Mouse (Mus musculus): ENCODE measurements around the gene Trmu. TPM values are rescaled to one million over a fixed set of nuclear protein-coding genes. Genes with fewer than 3 reads are reported as not detected.
A peak's percentile ranks its signal among the peaks of the same experiment; 100 is the strongest.

The Trmu gene
- polyA plus RNA-seq, 1 experiment from 2014 or later = 29.5 TPM

DNA sequence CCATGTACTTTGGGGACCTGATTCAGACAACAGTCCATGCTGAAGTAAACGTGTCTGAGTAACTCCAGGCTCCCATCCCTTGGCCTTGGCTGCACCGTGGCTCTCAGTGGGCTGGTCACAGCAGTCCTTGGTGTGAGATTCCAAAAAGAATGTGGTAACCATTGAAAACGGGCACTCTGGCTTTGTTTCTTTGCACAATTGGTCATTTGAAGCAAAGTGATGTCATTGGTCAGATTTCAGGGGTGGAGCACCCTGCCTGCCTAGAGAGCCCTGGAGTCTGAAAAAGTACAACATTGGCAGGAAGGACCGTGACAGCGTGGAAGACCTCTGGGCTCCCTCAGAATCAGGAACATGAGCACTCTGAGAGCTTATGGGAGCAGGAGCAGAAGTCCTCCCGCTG lies 20.3 kb downstream of the Trmu start:
- WGBS = 74% methylated on average over 6 of the region's 6 CpGs
- H3K9me3 ChIP-seq (replicated peaks) = no peaks in the 10 kb centered on the region
- no peak overlapping the region for H3K9ac ChIP-seq
- H3K4me1 ChIP-seq (replicated peaks) = no peaks in the 10 kb centered on the region
- no peak overlapping the region for H3K4me3 ChIP-seq
- no peak for ATAC-seq (replicated peaks; ENCODE audit: insufficient number of reproducible peaks, insufficient read depth, low FRiP score, low read depth)
- H3K36me3 ChIP-seq = peaks cover 36% of the 10 kb centered on the region
- H3K4me2 ChIP-seq = no peak overlapping the region
- no peaks in the 10 kb centered on the region for H3K27me3 ChIP-seq
- H3K27ac ChIP-seq = no peak overlapping the region

GRCm38 (mm10) chr15:85900318-85900717 lies 21.2 kb downstream of the Trmu start:
- H3K4me1 ChIP-seq (replicated peaks) = no peaks in the 10 kb centered on the region
- 89% methylated on average over 8 of the region's 8 CpGs for WGBS
- peaks cover 29% of the 10 kb centered on the region for H3K36me3 ChIP-seq
- H3K4me2 ChIP-seq = no peak overlapping the region
- no peak overlapping the region for H3K4me3 ChIP-seq
- H3K9me3 ChIP-seq (replicated peaks) = no peaks in the 10 kb centered on the region
- ATAC-seq (replicated peaks; ENCODE audit: insufficient number of reproducible peaks, insufficient read depth, low FRiP score, low read depth) = no peak
- H3K9ac ChIP-seq = no peak overlapping the region
- H3K27ac ChIP-seq = no peak overlapping the region
- H3K27me3 ChIP-seq = no peaks in the 10 kb centered on the region

DNA sequence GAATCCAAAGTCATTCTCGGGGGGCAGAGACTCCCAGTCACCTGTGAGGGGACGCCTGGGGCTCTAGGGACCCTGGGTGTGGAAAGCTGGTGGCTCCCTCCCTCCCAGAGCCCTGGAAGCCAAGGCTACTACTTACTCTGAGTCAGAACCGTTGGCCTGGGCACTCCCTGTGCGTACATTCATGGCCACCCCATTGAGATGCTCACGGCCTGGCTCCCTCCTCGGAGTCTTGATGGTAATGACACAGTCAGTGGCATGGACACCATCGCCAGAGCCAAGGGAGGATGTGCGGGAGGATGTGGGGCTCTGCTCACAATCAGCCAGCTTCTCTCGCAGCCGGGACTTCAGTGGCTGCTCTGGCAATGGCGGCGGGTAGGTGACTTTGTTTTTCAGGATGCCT lies 21.7 kb downstream of the Trmu start:
- no peak overlapping the region for H3K4me2 ChIP-seq
- no peaks in the 10 kb centered on the region for H3K9me3 ChIP-seq (replicated peaks)
- no peak for ATAC-seq (replicated peaks; ENCODE audit: insufficient number of reproducible peaks, insufficient read depth, low FRiP score, low read depth)
- no peak overlapping the region for H3K9ac ChIP-seq
- no peak overlapping the region for H3K27ac ChIP-seq
- H3K4me3 ChIP-seq = no peak overlapping the region
- no peaks in the 10 kb centered on the region for H3K27me3 ChIP-seq
- 71% methylated on average over 12 of the region's 12 CpGs for WGBS
- H3K36me3 ChIP-seq = peaks cover 29% of the 10 kb centered on the region
- H3K4me1 ChIP-seq (replicated peaks) = no peaks in the 10 kb centered on the region

DNA sequence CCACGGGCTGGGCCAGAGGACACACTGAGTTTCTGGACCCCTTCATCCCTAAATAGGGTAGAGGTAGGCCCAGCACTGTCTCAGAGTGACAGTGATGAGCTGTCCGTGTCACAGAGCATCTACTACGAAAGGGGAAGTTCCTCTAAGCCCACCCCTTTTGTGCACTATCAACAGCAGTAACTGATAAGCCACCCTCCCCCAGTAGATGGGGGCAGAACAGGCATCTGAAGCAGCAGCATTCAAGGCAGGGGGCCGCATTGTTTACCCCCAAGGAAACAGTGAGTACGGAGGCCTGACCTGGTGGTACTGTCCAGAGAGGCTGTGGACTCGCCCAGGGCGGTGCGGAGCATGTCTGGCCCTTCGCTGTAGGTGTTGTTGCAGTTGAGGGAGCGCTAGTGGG lies 23.4 kb downstream of the Trmu start:
- WGBS = 57% methylated on average over 10 of the region's 10 CpGs
- Histone ChIP-seq H3K4me3 (no peak overlapping the region), H3K9ac (no peak overlapping the region), H3K36me3 (peaks cover 20% of the 10 kb centered on the region), H3K9me3 (replicated peaks) (no peaks in the 10 kb centered on the region), H3K27me3 (no peaks in the 10 kb centered on the region), H3K4me2 (no peak overlapping the region), H3K27ac (no peak overlapping the region), H3K4me1 (replicated peaks) (no peaks in the 10 kb centered on the region)
- no peak for ATAC-seq (replicated peaks; ENCODE audit: insufficient number of reproducible peaks, insufficient read depth, low FRiP score, low read depth)

GRCm38 (mm10) chr15:85903826-85904225 lies 24.7 kb downstream of the Trmu start:
- no peak overlapping the region for H3K27ac ChIP-seq
- WGBS = 62% methylated on average over 8 of the region's 8 CpGs
- no peaks in the 10 kb centered on the region for H3K27me3 ChIP-seq
- H3K4me1 ChIP-seq (replicated peaks) = no peaks in the 10 kb centered on the region
- no peak for ATAC-seq (replicated peaks; ENCODE audit: insufficient number of reproducible peaks, insufficient read depth, low FRiP score, low read depth)
- H3K4me2 ChIP-seq = no peak overlapping the region
- no peaks in the 10 kb centered on the region for H3K9me3 ChIP-seq (replicated peaks)
- H3K4me3 ChIP-seq = no peak overlapping the region
- 0 out of 2 replicates have a peak, but pooled peaks cover 7% of the 10 kb centered on the region for H3K36me3 ChIP-seq
- H3K9ac ChIP-seq = no peak overlapping the region

- no peaks in the 10 kb centered on the region for H3K27me3 ChIP-seq
- no peaks in the 10 kb centered on the region for H3K36me3 ChIP-seq
- peaks cover 14% of the 10 kb centered on the region for H3K4me1 ChIP-seq (replicated peaks)
- H3K27ac ChIP-seq = no peak overlapping the region
- H3K4me3 ChIP-seq = no peak overlapping the region
- H3K9me3 ChIP-seq (replicated peaks) = no peaks in the 10 kb centered on the region
- no peak overlapping the region for H3K4me2 ChIP-seq
- WGBS = 84% methylated on average over 7 of the region's 7 CpGs
- no peak for ATAC-seq (replicated peaks; ENCODE audit: insufficient number of reproducible peaks, insufficient read depth, low FRiP score, low read depth)
- no peak overlapping the region for H3K9ac ChIP-seq
Measured at GRCm38 (mm10) chr15:85908660-85909491, 29.8 kb downstream of the Trmu start.

GRCm38 (mm10) chr15:85909492-85909829 lies 30.3 kb downstream of the Trmu start:
- Histone ChIP-seq H3K27me3 (no peaks in the 10 kb centered on the region), H3K36me3 (no peaks in the 10 kb centered on the region), H3K4me2 (no peak overlapping the region), H3K9me3 (replicated peaks) (no peaks in the 10 kb centered on the region), H3K4me3 (no peak overlapping the region), H3K4me1 (replicated peaks) (peaks cover 14% of the 10 kb centered on the region), H3K27ac (peak overlapping the region; percentile 24; the same call in 1 of the 2 replicates), H3K9ac (no peak overlapping the region)
- no peak for ATAC-seq (replicated peaks; ENCODE audit: insufficient number of reproducible peaks, insufficient read depth, low FRiP score, low read depth)
- 56% methylated on average over 3 of the region's 3 CpGs for WGBS

DNA sequence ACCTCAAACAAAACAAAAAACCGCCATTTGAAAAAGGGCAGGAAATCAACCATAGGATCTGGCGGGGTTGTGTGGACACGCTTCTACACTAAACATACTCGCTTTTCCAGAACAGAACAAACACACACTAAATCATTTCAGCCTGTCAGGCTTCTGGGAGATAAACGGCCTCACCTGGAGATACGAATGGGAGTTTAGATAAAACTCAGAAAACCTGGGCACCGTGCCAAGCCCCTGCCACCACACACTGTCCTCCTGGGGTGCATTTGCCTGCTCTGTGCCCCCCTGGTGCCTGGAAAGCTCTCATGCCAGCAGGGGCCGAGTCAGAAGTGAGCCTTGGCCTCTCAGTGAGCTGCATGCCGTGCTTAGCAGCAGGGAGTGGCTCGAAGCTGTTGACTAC lies 30.8 kb downstream of the Trmu start:
- H3K4me3 ChIP-seq = no peak overlapping the region
- H3K4me1 ChIP-seq (replicated peaks) = peaks cover 14% of the 10 kb centered on the region
- no peak overlapping the region for H3K9ac ChIP-seq
- ATAC-seq (replicated peaks; ENCODE audit: insufficient number of reproducible peaks, insufficient read depth, low FRiP score, low read depth) = 0 out of 2 replicates have a peak, but pooled peaks have one; percentile 41
- H3K9me3 ChIP-seq (replicated peaks) = no peaks in the 10 kb centered on the region
- no peaks in the 10 kb centered on the region for H3K36me3 ChIP-seq
- H3K27ac ChIP-seq = 0 out of 2 replicates have a peak overlapping the region, but pooled peaks have one; percentile 24
- H3K4me2 ChIP-seq = no peak overlapping the region
- H3K27me3 ChIP-seq = no peaks in the 10 kb centered on the region
- 40% methylated on average over 10 of the region's 10 CpGs for WGBS

- peaks cover 14% of the 10 kb centered on the region for H3K4me1 ChIP-seq (replicated peaks)
- H3K27me3 ChIP-seq = no peaks in the 10 kb centered on the region
- H3K36me3 ChIP-seq = no peaks in the 10 kb centered on the region
- no peak overlapping the region for H3K4me3 ChIP-seq
- 20% methylated on average over 2 of the region's 2 CpGs for WGBS
- H3K4me2 ChIP-seq = no peak overlapping the region
- ATAC-seq (replicated peaks; ENCODE audit: insufficient number of reproducible peaks, insufficient read depth, low FRiP score, low read depth) = no peak
- H3K9me3 ChIP-seq (replicated peaks) = no peaks in the 10 kb centered on the region
- H3K9ac ChIP-seq = no peak overlapping the region
- H3K27ac ChIP-seq = no peak overlapping the region
Measured at GRCm38 (mm10) chr15:85913605-85914004, 34.5 kb downstream of the Trmu start.

DNA sequence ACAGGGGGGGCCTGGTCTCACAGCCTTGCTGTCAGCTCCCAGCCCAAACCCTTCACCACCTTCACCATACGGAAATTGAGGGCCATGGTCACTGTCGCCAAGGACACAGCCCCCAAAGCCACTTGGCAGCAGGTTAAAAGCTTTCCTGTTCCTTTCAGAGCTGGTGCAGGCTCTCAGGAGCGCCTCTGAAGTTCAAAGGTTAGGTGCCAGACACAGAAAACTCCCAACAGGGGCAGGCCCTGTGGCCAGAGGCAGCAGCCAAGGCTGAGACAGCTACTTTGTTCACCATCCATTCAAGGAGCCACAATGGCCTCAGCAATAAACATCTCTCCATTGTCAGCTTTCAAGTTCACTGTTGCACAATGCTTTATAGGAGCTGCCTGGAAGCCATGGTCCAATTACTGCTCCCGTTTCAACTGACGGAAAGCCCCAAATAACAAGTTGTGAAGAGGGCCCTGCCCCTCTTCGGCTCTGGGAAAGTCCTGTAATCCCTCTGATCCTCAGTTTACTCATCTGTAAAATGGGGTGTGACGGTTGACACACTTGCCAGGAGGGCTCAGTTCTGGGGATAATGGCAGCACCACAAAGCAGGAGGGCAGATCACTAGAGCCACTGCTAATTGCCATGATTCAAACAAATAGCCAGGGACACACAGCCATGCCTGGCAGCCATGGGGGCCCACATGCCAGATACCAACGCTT lies 40.2 kb downstream of the Trmu start:
- 68% methylated on average over 8 of the region's 8 CpGs for WGBS
- Histone ChIP-seq H3K9me3 (replicated peaks) (no peaks in the 10 kb centered on the region), H3K36me3 (no peaks in the 10 kb centered on the region), H3K27ac (no peak overlapping the region), H3K4me2 (no peak overlapping the region), H3K9ac (no peak overlapping the region), H3K4me1 (replicated peaks) (no peaks in the 10 kb centered on the region), H3K4me3 (no peak overlapping the region), H3K27me3 (no peaks in the 10 kb centered on the region)
- no peak for ATAC-seq (replicated peaks; ENCODE audit: insufficient number of reproducible peaks, insufficient read depth, low FRiP score, low read depth)

DNA sequence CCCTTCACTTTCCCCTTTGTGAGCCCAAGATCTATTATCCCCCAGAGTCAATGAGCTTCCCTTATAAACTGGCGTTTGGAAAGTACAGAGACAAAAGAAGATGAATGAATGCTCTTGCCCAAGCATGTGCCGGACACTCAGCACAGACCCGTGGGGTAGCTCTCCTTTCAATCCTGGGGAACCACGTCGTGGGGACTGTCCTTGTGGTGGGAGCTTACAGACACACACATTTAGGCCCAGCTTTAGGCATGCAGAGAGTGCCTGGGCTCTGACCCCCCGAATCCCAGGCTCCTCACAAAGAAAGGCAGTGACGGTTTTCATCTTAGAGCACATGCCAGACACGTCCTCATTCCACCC lies 40.8 kb downstream of the Trmu start:
- 82% methylated on average over 8 of the region's 8 CpGs for whole genome bisulfite sequencing
- H3K36me3 ChIP-seq = no peaks in the 10 kb centered on the region; the same call in 1 of the 2 replicates
- no peak for ATAC-seq (replicated peaks; ENCODE audit: insufficient number of reproducible peaks, insufficient read depth, low FRiP score, low read depth)
- no peak overlapping the region for H3K4me2 ChIP-seq
- H3K9ac ChIP-seq = no peak overlapping the region
- no peaks in the 10 kb centered on the region for H3K4me1 ChIP-seq (replicated peaks)
- no peak overlapping the region for H3K4me3 ChIP-seq
- H3K27ac ChIP-seq = no peak overlapping the region
- H3K9me3 ChIP-seq (replicated peaks) = no peaks in the 10 kb centered on the region
- H3K27me3 ChIP-seq = no peaks in the 10 kb centered on the region

DNA sequence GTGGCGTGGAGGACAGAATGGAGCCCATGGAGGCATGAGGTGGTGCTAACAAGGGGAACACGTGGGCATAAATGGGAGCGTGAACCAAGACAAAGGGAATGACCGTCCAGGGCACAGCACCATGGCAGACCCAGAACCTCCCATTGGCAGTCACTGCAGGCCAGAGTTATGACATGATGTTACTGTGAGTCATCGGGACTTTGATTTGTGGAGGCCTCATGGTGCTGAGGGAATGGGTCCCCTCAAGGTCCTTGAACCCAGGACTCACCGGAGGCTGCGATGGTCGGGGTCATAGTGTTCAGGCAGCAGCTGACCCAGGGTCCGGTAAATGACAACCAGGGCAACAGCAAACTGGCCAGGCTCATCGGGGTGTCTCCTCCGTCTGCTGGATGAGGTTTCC lies 42.7 kb downstream of the Trmu start:
- no peaks in the 10 kb centered on the region for H3K4me1 ChIP-seq (replicated peaks)
- H3K9me3 ChIP-seq (replicated peaks) = no peaks in the 10 kb centered on the region
- no peak overlapping the region for H3K4me2 ChIP-seq
- H3K4me3 ChIP-seq = no peak overlapping the region
- ATAC-seq (replicated peaks; ENCODE audit: insufficient number of reproducible peaks, insufficient read depth, low FRiP score, low read depth) = no peak
- no peaks in the 10 kb centered on the region for H3K27me3 ChIP-seq
- H3K36me3 ChIP-seq = no peaks in the 10 kb centered on the region; the same call in 1 of the 2 replicates
- no peak overlapping the region for H3K9ac ChIP-seq
- WGBS = 91% methylated on average over 11 of the region's 11 CpGs
- H3K27ac ChIP-seq = no peak overlapping the region
